Mouse (Mus musculus): ENCODE results near the gene Il17rd.

Gene Il17rd

GRCm38 (mm10) chr14:27038783-27039182, at the start of gene Il17rd:
TSS of gene Il17rd (plus strand) at chr14:27038941.
- DNase-seq (ENCODE audit: low spot score) = peak; percentile 8

GRCm38 (mm10) chr14:26991622-26992021, 47.1 kb upstream of the Il17rd start:
- no peak for DNase-seq (ENCODE audit: low spot score)

GRCm38 (mm10) chr14:26993427-26993826, 45.3 kb upstream of the Il17rd start:
- no peak for DNase-seq (ENCODE audit: low spot score)

GRCm38 (mm10) chr14:26994211-26994741, 44.5 kb upstream of the Il17rd start, which contains the start of gene Hesx1:
TSS of gene Hesx1 (plus strand) at chr14:26994416.
- peak; percentile 23 for DNase-seq (ENCODE audit: low spot score)

- no peak for DNase-seq (ENCODE audit: low spot score)
Observed at GRCm38 (mm10) chr14:26996257-26996656, 42.5 kb upstream of the Il17rd start.

- no peak for DNase-seq (ENCODE audit: low spot score)
Observed at GRCm38 (mm10) chr14:27000386-27000785, 38.4 kb upstream of the Il17rd start.

GRCm38 (mm10) chr14:27004906-27005305, 33.8 kb upstream of the Il17rd start:
- DNase-seq (ENCODE audit: low spot score) = no peak

- no peak for DNase-seq (ENCODE audit: low spot score)
Observed at GRCm38 (mm10) chr14:27005937-27006336, 32.8 kb upstream of the Il17rd start.

- DNase-seq (ENCODE audit: low spot score) = no peak
Observed at GRCm38 (mm10) chr14:27011561-27011960, 27.2 kb upstream of the Il17rd start.

GRCm38 (mm10) chr14:27013658-27014057, 25.1 kb upstream of the Il17rd start:
- no peak for DNase-seq (ENCODE audit: low spot score)

- DNase-seq (ENCODE audit: low spot score) = no peak
Observed at GRCm38 (mm10) chr14:27017936-27018335, 20.8 kb upstream of the Il17rd start.

GRCm38 (mm10) chr14:27019850-27020249, 18.9 kb upstream of the Il17rd start:
- DNase-seq (ENCODE audit: low spot score) = no peak

- peak; percentile 28 for DNase-seq (ENCODE audit: low spot score)
Observed at GRCm38 (mm10) chr14:27022876-27023275, 15.9 kb upstream of the Il17rd start.

- no peak for DNase-seq (ENCODE audit: low spot score)
Observed at GRCm38 (mm10) chr14:27024664-27025063, 14.1 kb upstream of the Il17rd start.

- no peak for DNase-seq (ENCODE audit: low spot score)
Observed at GRCm38 (mm10) chr14:27029771-27030173, 9.0 kb upstream of the Il17rd start.

- DNase-seq (ENCODE audit: low spot score) = peak; percentile 29
Observed at GRCm38 (mm10) chr14:27031142-27031541, 7.6 kb upstream of the Il17rd start.

GRCm38 (mm10) chr14:27037513-27037912, 1.2 kb upstream of the Il17rd start:
- no peak for DNase-seq (ENCODE audit: low spot score)

GRCm38 (mm10) chr14:27039281-27040248, 824 bp downstream of the Il17rd start:
- DNase-seq (ENCODE audit: low spot score) = no peak

GRCm38 (mm10) chr14:27040451-27040850, 1.7 kb downstream of the Il17rd start:
- DNase-seq (ENCODE audit: low spot score) = no peak

GRCm38 (mm10) chr14:27042280-27042983, 3.7 kb downstream of the Il17rd start:
- no peak for DNase-seq (ENCODE audit: low spot score)

GRCm38 (mm10) chr14:27043416-27043815, 4.7 kb downstream of the Il17rd start:
- no peak for DNase-seq (ENCODE audit: low spot score)

- DNase-seq (ENCODE audit: low spot score) = no peak
Observed at GRCm38 (mm10) chr14:27044221-27044966, 5.7 kb downstream of the Il17rd start.
